Mouse (Mus musculus): ENCODE measurements at regions not wholly inside any gene's neighbourhood (a gene's known extent, or its start where the extent isn't known, plus 50 kb on each side); places are given as distances from the start of the nearest gene placed in this dataset.

DNA sequence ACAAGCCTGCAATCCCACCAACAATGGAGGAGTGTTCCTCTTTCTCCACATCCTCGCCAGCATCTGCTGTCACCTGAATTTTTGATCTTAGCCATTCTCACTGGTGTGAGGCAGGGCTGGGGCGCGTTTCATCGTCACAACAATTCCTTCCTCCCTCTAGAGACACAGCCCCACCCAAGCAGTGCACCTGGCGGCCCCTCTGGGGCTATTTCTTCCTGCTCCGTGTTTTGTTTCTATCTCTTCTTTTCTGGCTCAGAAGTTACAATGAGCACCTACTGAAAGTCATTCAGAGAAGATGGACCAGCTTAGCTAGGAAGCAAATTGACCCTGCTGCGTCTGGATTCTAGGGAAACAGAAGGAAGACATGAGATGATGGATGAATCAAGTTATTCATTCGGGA is 172.5 kb downstream of the Cand1 start:
- Histone ChIP-seq H3K27ac (ENCODE audit: low read depth, low read length) (no peak overlapping the region), H3K4me2 (replicated peaks; ENCODE audit: low read depth, low read length) (no peak overlapping the region), H3K36me3 (ENCODE audit: control insufficient read depth, insufficient read depth, low read length) (no peaks in the 10 kb centered on the region), H3K9me3 (ENCODE audit: control insufficient read depth, low read length) (no peaks in the 10 kb centered on the region), H3K9ac (ENCODE audit: low read depth, low read length) (no peak overlapping the region), H3K4me3 (ENCODE audit: low read depth, low read length) (no peak overlapping the region), H3K27me3 (ENCODE audit: control insufficient read depth, insufficient read depth, low read length) (no peaks in the 10 kb centered on the region), H3K4me1 (replicated peaks; ENCODE audit: control insufficient read depth, insufficient read depth, low read length) (no peaks in the 10 kb centered on the region)
- DNase-seq (ENCODE audit: low spot score): no peak
- ATAC-seq (ENCODE audit: low FRiP score): no peak
- WGBS: 89% methylated on average over 8 of the region's 8 CpGs

GRCm38 (mm10) chr10:119065974-119066373 is 173.9 kb downstream of the Cand1 start:
- DNase-seq (ENCODE audit: low spot score) (peak; percentile 85), ATAC-seq (ENCODE audit: low FRiP score) (no peak)
- 31% methylated on average over 8 of the region's 8 CpGs for WGBS
- Histone ChIP-seq H3K9me3 (ENCODE audit: control insufficient read depth, low read length) (no peaks in the 10 kb centered on the region), H3K4me1 (replicated peaks; ENCODE audit: control insufficient read depth, insufficient read depth, low read length) (no peaks in the 10 kb centered on the region), H3K36me3 (ENCODE audit: control insufficient read depth, insufficient read depth, low read length) (no peaks in the 10 kb centered on the region), H3K4me3 (ENCODE audit: low read depth, low read length) (no peak overlapping the region), H3K27me3 (ENCODE audit: control insufficient read depth, insufficient read depth, low read length) (no peaks in the 10 kb centered on the region), H3K27ac (ENCODE audit: low read depth, low read length) (no peak overlapping the region), H3K4me2 (replicated peaks; ENCODE audit: low read depth, low read length) (no peak overlapping the region), H3K9ac (ENCODE audit: low read depth, low read length) (no peak overlapping the region)

DNA sequence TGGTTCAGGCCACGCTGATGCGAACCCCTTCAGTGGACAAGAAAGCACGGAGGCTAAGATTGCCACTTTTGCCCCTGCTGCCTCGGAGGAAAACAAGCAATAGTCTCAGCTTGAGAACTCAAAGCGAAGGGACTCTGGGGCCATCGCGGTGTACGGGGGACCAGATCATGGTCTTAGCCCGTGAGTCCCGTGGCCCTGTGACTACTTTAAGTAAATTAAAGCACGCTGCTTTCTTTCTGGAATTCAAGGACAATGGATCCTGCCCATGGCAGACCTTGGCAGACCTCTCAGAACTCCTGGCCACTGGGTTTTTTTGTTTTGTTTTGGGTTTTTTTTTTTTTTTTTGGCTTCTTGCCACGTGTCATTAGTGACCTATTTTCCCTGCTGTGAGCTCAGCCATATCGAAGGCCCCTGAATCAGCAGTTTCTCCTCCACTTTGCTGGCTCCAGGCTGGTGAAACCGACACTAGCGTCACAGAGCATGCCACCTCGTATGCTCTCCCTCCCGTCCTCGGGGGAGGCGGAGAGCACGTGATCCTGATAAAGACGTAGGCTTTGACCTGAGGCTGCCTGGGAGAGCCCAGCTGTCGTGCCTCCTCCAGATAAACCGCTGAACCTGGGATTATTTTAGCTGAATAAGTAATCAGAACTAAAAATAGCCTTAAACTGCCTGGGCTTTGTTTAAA is 174.6 kb downstream of the Cand1 start:
- no peaks in the 10 kb centered on the region for H3K9me3 ChIP-seq (ENCODE audit: control insufficient read depth, low read length)
- H3K27ac ChIP-seq (ENCODE audit: low read depth, low read length): no peak overlapping the region
- no peaks in the 10 kb centered on the region for H3K27me3 ChIP-seq (ENCODE audit: control insufficient read depth, insufficient read depth, low read length)
- DNase-seq (ENCODE audit: low spot score) (peak; percentile 49), ATAC-seq (ENCODE audit: low FRiP score) (peak; percentile 77)
- H3K9ac ChIP-seq (ENCODE audit: low read depth, low read length): no peak overlapping the region
- no peaks in the 10 kb centered on the region for H3K36me3 ChIP-seq (ENCODE audit: control insufficient read depth, insufficient read depth, low read length)
- 51% methylated on average over 23 of the region's 23 CpGs for WGBS
- H3K4me1 ChIP-seq (replicated peaks; ENCODE audit: control insufficient read depth, insufficient read depth, low read length): no peaks in the 10 kb centered on the region
- no peak overlapping the region for H3K4me3 ChIP-seq (ENCODE audit: low read depth, low read length)
- H3K4me2 ChIP-seq (replicated peaks; ENCODE audit: low read depth, low read length): no peak overlapping the region

DNA sequence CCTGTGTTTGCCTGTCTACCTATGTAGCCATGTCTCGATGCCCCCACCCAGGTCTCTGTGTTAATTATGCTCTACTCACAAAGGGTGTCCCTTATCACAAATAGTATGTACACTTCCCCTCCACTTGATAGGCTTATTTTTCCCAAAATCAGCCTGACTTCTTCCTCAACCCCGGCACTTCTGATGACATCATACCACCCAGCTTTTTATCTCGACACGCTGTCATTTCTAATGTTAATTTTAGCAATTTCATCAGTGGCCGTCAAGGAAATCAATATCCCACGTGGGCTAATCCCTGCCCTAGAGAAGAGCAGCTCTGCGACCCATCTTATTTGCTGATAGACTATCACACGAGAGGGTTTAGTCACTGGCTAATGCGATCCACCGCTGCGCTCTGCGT is 175.6 kb downstream of the Cand1 start:
- Histone ChIP-seq H3K27me3 (ENCODE audit: control insufficient read depth, insufficient read depth, low read length) (no peaks in the 10 kb centered on the region), H3K4me1 (replicated peaks; ENCODE audit: control insufficient read depth, insufficient read depth, low read length) (no peaks in the 10 kb centered on the region), H3K27ac (ENCODE audit: low read depth, low read length) (no peak overlapping the region), H3K4me2 (replicated peaks; ENCODE audit: low read depth, low read length) (no peak overlapping the region), H3K4me3 (ENCODE audit: low read depth, low read length) (no peak overlapping the region), H3K9ac (ENCODE audit: low read depth, low read length) (no peak overlapping the region), H3K36me3 (ENCODE audit: control insufficient read depth, insufficient read depth, low read length) (no peaks in the 10 kb centered on the region), H3K9me3 (ENCODE audit: control insufficient read depth, low read length) (no peaks in the 10 kb centered on the region)
- DNase-seq (ENCODE audit: low spot score): no peak
- ATAC-seq (ENCODE audit: low FRiP score): no peak
- WGBS: 88% methylated on average over 12 of the region's 12 CpGs

DNA sequence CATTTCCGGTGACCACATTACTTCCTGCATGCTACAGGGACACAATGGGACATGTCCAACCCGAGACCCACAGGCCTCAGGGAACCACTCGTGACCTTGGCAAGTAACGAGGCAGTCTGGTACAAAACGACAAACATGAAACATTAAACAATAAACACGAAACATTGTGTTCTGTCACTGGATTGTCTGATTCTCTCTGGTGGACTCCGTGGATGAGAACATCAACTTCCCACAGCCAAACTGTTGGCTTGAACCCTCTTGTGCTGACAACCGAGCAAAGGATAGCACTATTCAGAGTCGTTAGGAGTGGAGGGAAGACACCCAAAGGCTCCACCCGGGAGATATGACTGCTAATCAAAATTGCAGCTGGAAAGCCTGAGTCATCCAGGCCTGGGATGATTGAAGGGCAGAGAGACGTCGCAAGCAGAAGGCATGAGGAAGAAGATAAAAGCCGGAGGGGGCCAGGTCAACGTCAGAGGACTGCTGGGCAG is 176.6 kb downstream of the Cand1 start:
- H3K9ac ChIP-seq (ENCODE audit: low read depth, low read length): no peak overlapping the region
- DNase-seq (ENCODE audit: low spot score) (no peak), ATAC-seq (ENCODE audit: low FRiP score) (no peak)
- 90% methylated on average over 14 of the region's 14 CpGs for WGBS
- H3K4me1 ChIP-seq (replicated peaks; ENCODE audit: control insufficient read depth, insufficient read depth, low read length): no peaks in the 10 kb centered on the region
- no peak overlapping the region for H3K4me3 ChIP-seq (ENCODE audit: low read depth, low read length)
- no peaks in the 10 kb centered on the region for H3K36me3 ChIP-seq (ENCODE audit: control insufficient read depth, insufficient read depth, low read length)
- H3K4me2 ChIP-seq (replicated peaks; ENCODE audit: low read depth, low read length): no peak overlapping the region
- H3K9me3 ChIP-seq (ENCODE audit: control insufficient read depth, low read length): no peaks in the 10 kb centered on the region
- no peak overlapping the region for H3K27ac ChIP-seq (ENCODE audit: low read depth, low read length)
- no peaks in the 10 kb centered on the region for H3K27me3 ChIP-seq (ENCODE audit: control insufficient read depth, insufficient read depth, low read length)

GRCm38 (mm10) chr10:119061958-119062599 is 177.8 kb downstream of the Cand1 start:
- H3K9ac ChIP-seq (ENCODE audit: low read depth, low read length): no peak overlapping the region
- H3K4me3 ChIP-seq (ENCODE audit: low read depth, low read length): no peak overlapping the region
- 88% methylated on average over 13 of the region's 13 CpGs for WGBS

DNA sequence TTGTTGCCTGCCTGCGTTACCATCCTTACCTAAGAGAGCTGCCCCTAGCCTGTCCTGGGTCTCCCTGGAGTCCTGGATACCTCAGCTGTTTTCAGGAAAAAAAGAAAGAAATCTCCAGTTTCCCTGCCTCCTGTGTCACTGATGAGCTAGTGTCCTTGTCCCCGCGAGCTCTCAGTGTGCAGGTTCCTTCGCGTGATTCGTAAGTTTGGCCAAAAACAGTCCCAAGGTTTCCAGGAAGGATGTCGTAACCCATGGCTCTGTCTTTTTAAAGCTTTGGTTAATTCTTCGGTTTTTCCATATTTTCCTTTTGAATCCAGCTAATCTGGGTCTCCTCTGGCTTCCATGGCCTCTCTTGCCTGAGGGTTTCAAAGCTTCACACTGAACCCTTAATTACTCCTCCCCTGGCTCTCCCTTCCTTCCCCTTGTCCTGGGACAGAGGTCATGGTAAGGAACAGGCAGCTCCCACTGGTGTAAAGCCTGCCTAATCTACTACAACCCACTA is 178.5 kb downstream of the Cand1 start:
- DNase-seq (ENCODE audit: low spot score) (no peak), ATAC-seq (ENCODE audit: low FRiP score) (no peak)
- Histone ChIP-seq H3K4me1 (replicated peaks; ENCODE audit: control insufficient read depth, insufficient read depth, low read length) (no peaks in the 10 kb centered on the region), H3K27ac (ENCODE audit: low read depth, low read length) (no peak overlapping the region), H3K36me3 (ENCODE audit: control insufficient read depth, insufficient read depth, low read length) (no peaks in the 10 kb centered on the region), H3K4me2 (replicated peaks; ENCODE audit: low read depth, low read length) (no peak overlapping the region), H3K9ac (ENCODE audit: low read depth, low read length) (no peak overlapping the region), H3K9me3 (ENCODE audit: control insufficient read depth, low read length) (no peaks in the 10 kb centered on the region), H3K27me3 (ENCODE audit: control insufficient read depth, insufficient read depth, low read length) (no peaks in the 10 kb centered on the region), H3K4me3 (ENCODE audit: low read depth, low read length) (no peak overlapping the region)
- 92% methylated on average over 8 of the region's 8 CpGs for WGBS

More at GRCm38 (mm10) chr10:119061958-119062599, 177.8 kb downstream of the Cand1 start:
- Histone ChIP-seq H3K4me2 (replicated peaks; ENCODE audit: low read depth, low read length) (no peak overlapping the region), H3K27me3 (ENCODE audit: control insufficient read depth, insufficient read depth, low read length) (no peaks in the 10 kb centered on the region), H3K4me1 (replicated peaks; ENCODE audit: control insufficient read depth, insufficient read depth, low read length) (no peaks in the 10 kb centered on the region), H3K27ac (ENCODE audit: low read depth, low read length) (no peak overlapping the region), H3K9me3 (ENCODE audit: control insufficient read depth, low read length) (no peaks in the 10 kb centered on the region), H3K36me3 (ENCODE audit: control insufficient read depth, insufficient read depth, low read length) (no peaks in the 10 kb centered on the region)
- ATAC-seq (ENCODE audit: low FRiP score): no peak
- no peak for DNase-seq (ENCODE audit: low spot score)

- H3K4me2 ChIP-seq (replicated peaks; ENCODE audit: low read depth, low read length): no peak overlapping the region
- DNase-seq (ENCODE audit: low spot score) (no peak), ATAC-seq (ENCODE audit: low FRiP score) (no peak)
- no peak overlapping the region for H3K4me3 ChIP-seq (ENCODE audit: low read depth, low read length)
- no peaks in the 10 kb centered on the region for H3K36me3 ChIP-seq (ENCODE audit: control insufficient read depth, insufficient read depth, low read length)
- 89% methylated on average over 10 of the region's 10 CpGs for WGBS
- no peak overlapping the region for H3K27ac ChIP-seq (ENCODE audit: low read depth, low read length)
- no peak overlapping the region for H3K9ac ChIP-seq (ENCODE audit: low read depth, low read length)
- H3K4me1 ChIP-seq (replicated peaks; ENCODE audit: control insufficient read depth, insufficient read depth, low read length): no peaks in the 10 kb centered on the region
- no peaks in the 10 kb centered on the region for H3K9me3 ChIP-seq (ENCODE audit: control insufficient read depth, low read length)
- H3K27me3 ChIP-seq (ENCODE audit: control insufficient read depth, insufficient read depth, low read length): no peaks in the 10 kb centered on the region
These were observed 181.3 kb downstream of the Cand1 start for GRCm38 (mm10) chr10:119058493-119059020.
